Mouse (Mus musculus): Measurements from ENCODE around the gene Nthl1. TPM values are rescaled to one million over a fixed set of nuclear protein-coding genes. Genes with fewer than 3 reads are reported as not detected.

Nthl1 gene
- polyA plus RNA-seq, 1 experiment from 2014 or later, result 20.0 TPM

DNA sequence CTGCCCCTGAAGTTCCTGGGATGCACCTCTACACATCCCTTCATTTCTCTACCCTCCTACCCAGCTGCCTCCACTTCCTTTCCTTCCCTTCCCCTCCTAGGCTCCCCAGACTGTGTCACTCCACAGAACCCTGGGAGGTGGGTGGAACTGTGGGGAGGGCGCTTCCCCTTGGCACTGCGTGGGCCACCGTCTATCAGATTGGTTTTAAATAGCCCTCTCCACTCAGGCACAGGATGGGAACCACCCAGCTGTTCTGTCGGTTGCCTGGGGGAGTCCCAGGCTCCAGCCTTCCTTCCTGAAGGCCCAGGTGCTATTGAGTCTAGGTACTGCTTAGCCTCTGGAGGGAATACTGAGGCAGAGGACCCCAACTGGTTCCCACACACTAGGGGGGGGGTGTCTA, 2.5 kb downstream of the Nthl1 start:
- no peaks in the 10 kb centered on the region for H3K36me3 ChIP-seq (ENCODE audit: control insufficient read depth, insufficient read depth, low read length)
- H3K9ac ChIP-seq (ENCODE audit: low read length), result no peak overlapping the region
- no peak overlapping the region for H3K4me3 ChIP-seq (ENCODE audit: low read depth, low read length)
- no peak for DNase-seq (ENCODE audit: low spot score)
- no peak overlapping the region for H3K4me2 ChIP-seq (ENCODE audit: low read depth, low read length, severe bottlenecking)
- ATAC-seq (replicated peaks; ENCODE audit: low FRiP score), result no peak
- no peaks in the 10 kb centered on the region for H3K9me3 ChIP-seq (ENCODE audit: control insufficient read depth, low read length)
- WGBS, result 84% methylated on average over 4 of the region's 4 CpGs
- H3K4me1 ChIP-seq (replicated peaks; ENCODE audit: control insufficient read depth, insufficient read depth, low read length), result peaks cover 15% of the 10 kb centered on the region; the same call in 1 of the 2 replicates
- H3K27me3 ChIP-seq (ENCODE audit: control insufficient read depth, insufficient read depth, low read length), result no peaks in the 10 kb centered on the region
- H3K27ac ChIP-seq (ENCODE audit: low read depth, low read length), result no peak overlapping the region

DNA sequence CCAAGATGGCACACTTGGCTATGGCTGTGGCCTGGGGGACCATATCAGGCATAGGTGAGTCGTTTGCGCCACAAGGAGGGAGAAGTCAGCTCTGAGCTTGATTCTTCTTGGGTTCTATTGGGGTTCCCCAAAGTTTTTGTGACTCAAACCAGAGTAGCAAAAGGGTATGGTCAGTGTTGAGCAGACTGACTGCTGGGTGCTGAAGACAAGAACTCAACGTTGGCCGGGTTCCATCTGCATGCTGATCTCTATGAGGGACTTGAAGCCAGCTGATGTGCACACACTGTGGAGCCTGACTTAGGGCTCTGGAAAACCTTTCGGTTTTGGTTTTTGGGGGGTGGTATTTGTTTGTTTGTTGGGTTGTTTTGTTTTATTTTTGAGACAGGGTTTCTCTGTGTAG, 3.2 kb downstream of the Nthl1 start:
- H3K27ac ChIP-seq (ENCODE audit: low read depth, low read length), result no peak overlapping the region
- DNase-seq (ENCODE audit: low spot score), result no peak
- H3K9ac ChIP-seq (ENCODE audit: low read length), result no peak overlapping the region
- H3K9me3 ChIP-seq (ENCODE audit: control insufficient read depth, low read length), result no peaks in the 10 kb centered on the region
- no peak overlapping the region for H3K4me2 ChIP-seq (ENCODE audit: low read depth, low read length, severe bottlenecking)
- peaks cover 15% of the 10 kb centered on the region; the same call in 1 of the 2 replicates for H3K4me1 ChIP-seq (replicated peaks; ENCODE audit: control insufficient read depth, insufficient read depth, low read length)
- no peaks in the 10 kb centered on the region for H3K27me3 ChIP-seq (ENCODE audit: control insufficient read depth, insufficient read depth, low read length)
- ATAC-seq (replicated peaks; ENCODE audit: low FRiP score), result no peak
- WGBS, result 98% methylated on average over 5 of the region's 5 CpGs
- no peaks in the 10 kb centered on the region for H3K36me3 ChIP-seq (ENCODE audit: control insufficient read depth, insufficient read depth, low read length)
- H3K4me3 ChIP-seq (ENCODE audit: low read depth, low read length), result no peak overlapping the region

DNA sequence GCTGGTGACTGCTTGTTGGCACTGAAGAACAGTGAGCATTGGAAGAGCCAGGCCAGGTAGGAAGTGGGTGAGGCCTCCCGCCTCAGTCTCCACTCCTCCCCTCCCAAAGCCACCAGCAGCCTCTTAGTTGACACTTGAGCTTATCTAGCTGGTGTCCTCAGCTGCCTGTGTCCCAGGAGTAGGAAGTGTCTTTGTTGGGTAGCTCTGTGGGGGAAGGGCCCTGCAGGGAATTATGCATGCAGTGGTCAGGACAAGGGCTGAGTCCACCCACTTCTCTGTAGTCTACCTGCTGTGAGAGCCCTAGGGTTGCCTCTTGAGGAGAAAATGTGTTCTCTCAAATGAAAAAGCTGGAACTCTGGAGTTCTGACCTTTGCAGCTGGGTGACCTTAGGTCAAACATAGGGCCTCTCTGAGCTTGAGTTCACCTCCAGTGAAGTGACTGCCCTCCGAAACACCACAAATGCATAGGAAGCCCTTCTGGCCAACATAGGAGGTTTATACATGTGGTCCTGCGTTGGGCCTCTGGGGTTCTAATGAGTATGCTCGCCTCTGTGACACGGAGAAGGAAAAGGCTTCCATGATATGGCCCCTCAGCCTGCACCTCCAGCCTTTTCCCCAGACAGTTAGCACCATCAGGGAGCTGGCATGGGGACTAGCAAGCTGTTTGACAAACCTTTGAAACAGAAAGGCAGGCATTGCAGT, 4.5 kb downstream of the Nthl1 start:
- Histone ChIP-seq H3K4me1 (replicated peaks; ENCODE audit: control insufficient read depth, insufficient read depth, low read length) (peaks cover 10% of the 10 kb centered on the region; the same call in 1 of the 2 replicates), H3K36me3 (ENCODE audit: control insufficient read depth, insufficient read depth, low read length) (no peaks in the 10 kb centered on the region), H3K27me3 (ENCODE audit: control insufficient read depth, insufficient read depth, low read length) (no peaks in the 10 kb centered on the region), H3K4me2 (ENCODE audit: low read depth, low read length, severe bottlenecking) (no peak overlapping the region), H3K9me3 (ENCODE audit: control insufficient read depth, low read length) (no peaks in the 10 kb centered on the region), H3K4me3 (ENCODE audit: low read depth, low read length) (no peak overlapping the region), H3K27ac (ENCODE audit: low read depth, low read length) (no peak overlapping the region), H3K9ac (ENCODE audit: low read length) (no peak overlapping the region)
- ATAC-seq (replicated peaks; ENCODE audit: low FRiP score) (no peak), DNase-seq (ENCODE audit: low spot score) (no peak)
- 68% methylated on average over 5 of the region's 5 CpGs for WGBS

DNA sequence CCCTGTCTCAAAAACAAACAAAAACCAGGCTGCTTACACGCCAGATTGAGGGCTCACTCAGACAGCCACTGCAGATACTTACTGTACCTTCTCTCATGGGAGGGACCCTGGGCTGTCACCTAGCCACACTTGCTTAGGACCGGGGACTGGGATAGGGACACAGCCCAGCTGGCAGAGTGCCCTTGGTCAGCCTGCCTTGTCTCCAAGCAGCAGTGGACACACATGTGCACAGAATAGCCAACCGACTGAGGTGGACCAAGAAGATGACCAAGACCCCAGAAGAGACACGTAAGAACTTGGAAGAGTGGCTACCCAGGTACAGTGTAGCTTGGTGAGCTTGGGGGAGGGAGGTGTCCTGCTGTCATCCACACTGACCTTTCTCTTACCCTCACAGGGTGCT, 5.7 kb downstream of the Nthl1 start:
- Histone ChIP-seq H3K9ac (ENCODE audit: low read length) (no peak overlapping the region), H3K4me3 (ENCODE audit: low read depth, low read length) (no peak overlapping the region), H3K36me3 (ENCODE audit: control insufficient read depth, insufficient read depth, low read length) (no peaks in the 10 kb centered on the region), H3K4me1 (replicated peaks; ENCODE audit: control insufficient read depth, insufficient read depth, low read length) (peaks cover 5% of the 10 kb centered on the region; the same call in 1 of the 2 replicates), H3K4me2 (ENCODE audit: low read depth, low read length, severe bottlenecking) (no peak overlapping the region), H3K27me3 (ENCODE audit: control insufficient read depth, insufficient read depth, low read length) (no peaks in the 10 kb centered on the region), H3K27ac (ENCODE audit: low read depth, low read length) (no peak overlapping the region), H3K9me3 (ENCODE audit: control insufficient read depth, low read length) (no peaks in the 10 kb centered on the region)
- 91% methylated on average over 4 of the region's 4 CpGs for WGBS
- ATAC-seq (replicated peaks; ENCODE audit: low FRiP score) (no peak), DNase-seq (ENCODE audit: low spot score) (no peak)

DNA sequence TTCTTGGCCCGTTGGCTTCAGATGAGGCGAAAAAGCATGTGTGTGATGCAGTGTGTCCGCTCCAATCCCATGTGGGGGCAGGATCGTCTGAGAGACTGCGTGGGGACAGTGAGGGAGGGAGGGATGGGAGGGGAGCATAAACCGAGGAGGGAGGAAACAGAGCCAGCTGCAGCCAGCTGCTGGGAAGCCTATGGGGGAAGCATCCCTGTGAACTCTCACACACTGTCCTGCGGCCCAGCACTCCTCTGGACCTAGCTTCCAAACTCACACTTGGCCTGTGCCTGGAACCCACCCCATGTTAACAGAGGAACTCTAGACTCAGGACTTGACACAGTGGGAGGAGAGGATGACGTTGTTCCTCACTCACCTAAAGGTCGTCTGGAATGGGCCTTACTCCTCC, 6.4 kb downstream of the Nthl1 start:
- ATAC-seq (replicated peaks; ENCODE audit: low FRiP score) (no peak), DNase-seq (ENCODE audit: low spot score) (no peak)
- Histone ChIP-seq H3K9me3 (ENCODE audit: control insufficient read depth, low read length) (no peaks in the 10 kb centered on the region), H3K9ac (ENCODE audit: low read length) (no peak overlapping the region), H3K36me3 (ENCODE audit: control insufficient read depth, insufficient read depth, low read length) (no peaks in the 10 kb centered on the region), H3K27me3 (ENCODE audit: control insufficient read depth, insufficient read depth, low read length) (no peaks in the 10 kb centered on the region), H3K27ac (ENCODE audit: low read depth, low read length) (no peak overlapping the region), H3K4me3 (ENCODE audit: low read depth, low read length) (no peak overlapping the region), H3K4me2 (ENCODE audit: low read depth, low read length, severe bottlenecking) (no peak overlapping the region), H3K4me1 (replicated peaks; ENCODE audit: control insufficient read depth, insufficient read depth, low read length) (peaks cover under 1% of the 10 kb centered on the region; the same call in 1 of the 2 replicates)
- 68% methylated on average over 9 of the region's 9 CpGs for WGBS

DNA sequence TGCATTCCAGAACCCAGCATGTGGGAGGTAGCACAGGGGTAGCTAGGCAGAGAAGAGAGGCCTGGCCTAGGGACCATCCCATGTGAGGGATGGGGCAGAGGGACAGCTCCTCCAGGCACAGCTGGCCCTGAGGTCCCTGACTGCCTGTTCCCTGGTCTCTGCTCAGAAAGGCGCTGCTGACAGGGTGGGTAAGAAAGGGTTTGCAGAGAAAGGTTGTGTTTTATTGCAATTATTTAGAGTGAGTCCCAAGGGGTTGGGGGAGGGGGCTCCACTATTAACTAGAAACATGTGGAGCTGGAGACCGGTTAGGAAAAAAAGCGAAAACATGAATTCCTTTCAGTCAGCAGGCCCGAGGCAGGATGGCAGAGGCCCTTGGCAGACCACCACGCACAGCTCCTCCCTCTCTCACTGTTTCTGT, 7.1 kb downstream of the Nthl1 start:
- Histone ChIP-seq H3K4me3 (ENCODE audit: low read depth, low read length) (no peak overlapping the region), H3K4me2 (ENCODE audit: low read depth, low read length, severe bottlenecking) (no peak overlapping the region), H3K27ac (ENCODE audit: low read depth, low read length) (no peak overlapping the region), H3K9me3 (ENCODE audit: control insufficient read depth, low read length) (no peaks in the 10 kb centered on the region), H3K36me3 (ENCODE audit: control insufficient read depth, insufficient read depth, low read length) (no peaks in the 10 kb centered on the region), H3K27me3 (ENCODE audit: control insufficient read depth, insufficient read depth, low read length) (no peaks in the 10 kb centered on the region), H3K9ac (ENCODE audit: low read length) (no peak overlapping the region), H3K4me1 (replicated peaks; ENCODE audit: control insufficient read depth, insufficient read depth, low read length) (no peaks in the 10 kb centered on the region)
- no peak for ATAC-seq (replicated peaks; ENCODE audit: low FRiP score)
- WGBS, result 83% methylated on average over 5 of the region's 5 CpGs
- DNase-seq (ENCODE audit: low spot score), result no peak

DNA sequence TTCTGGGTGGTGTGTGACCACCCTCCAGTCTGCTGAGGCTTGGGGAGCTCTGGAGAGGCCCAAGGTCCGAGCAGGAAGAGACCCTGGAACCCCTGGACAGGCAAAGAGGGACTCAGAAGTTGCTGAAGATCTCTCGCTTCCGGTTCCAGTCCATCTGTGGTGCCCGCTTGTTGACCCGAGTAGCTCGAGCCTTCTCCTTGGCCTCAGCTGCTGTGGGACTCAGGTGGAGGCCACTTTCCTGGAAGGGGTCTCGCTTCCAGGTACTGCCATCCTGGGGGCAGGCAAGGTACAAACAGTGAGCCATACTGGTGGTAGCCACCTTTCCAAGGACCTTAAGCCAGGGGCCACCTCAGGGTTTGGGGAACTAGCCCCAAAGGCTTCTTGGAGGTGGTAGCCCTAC, 7.6 kb downstream of the Nthl1 start:
- Histone ChIP-seq H3K4me2 (ENCODE audit: low read depth, low read length, severe bottlenecking) (no peak overlapping the region), H3K9ac (ENCODE audit: low read length) (no peak overlapping the region), H3K36me3 (ENCODE audit: control insufficient read depth, insufficient read depth, low read length) (no peaks in the 10 kb centered on the region), H3K9me3 (ENCODE audit: control insufficient read depth, low read length) (no peaks in the 10 kb centered on the region), H3K27ac (ENCODE audit: low read depth, low read length) (no peak overlapping the region), H3K4me3 (ENCODE audit: low read depth, low read length) (no peak overlapping the region), H3K4me1 (replicated peaks; ENCODE audit: control insufficient read depth, insufficient read depth, low read length) (no peaks in the 10 kb centered on the region), H3K27me3 (ENCODE audit: control insufficient read depth, insufficient read depth, low read length) (no peaks in the 10 kb centered on the region)
- no peak for ATAC-seq (replicated peaks; ENCODE audit: low FRiP score)
- WGBS, result 86% methylated on average over 7 of the region's 7 CpGs
- DNase-seq (ENCODE audit: low spot score), result no peak

DNA sequence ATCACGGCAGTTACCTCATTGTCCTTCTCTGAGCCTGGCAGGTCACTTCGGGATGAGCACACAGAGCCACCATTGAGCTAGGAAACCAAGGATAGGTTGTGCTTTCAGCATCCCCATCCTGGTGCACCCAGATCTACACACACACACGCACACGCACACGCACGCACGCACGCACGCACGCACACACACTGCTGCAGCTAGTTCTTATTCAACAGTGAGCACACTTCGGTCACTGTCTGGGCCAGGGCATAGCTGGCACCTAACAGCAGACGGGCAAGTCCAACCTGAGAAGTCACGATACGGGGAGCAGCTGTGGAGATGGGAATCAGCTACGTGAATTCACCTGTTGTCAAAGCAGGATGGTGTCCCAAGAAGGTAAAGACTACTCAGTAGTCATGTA, 8.1 kb downstream of the Nthl1 start:
- no peak for ATAC-seq (replicated peaks; ENCODE audit: low FRiP score)
- no peak overlapping the region for H3K4me2 ChIP-seq (ENCODE audit: low read depth, low read length, severe bottlenecking)
- no peak for DNase-seq (ENCODE audit: low spot score)
- WGBS, result 96% methylated on average over 15 of the region's 15 CpGs
- no peaks in the 10 kb centered on the region for H3K27me3 ChIP-seq (ENCODE audit: control insufficient read depth, insufficient read depth, low read length)
- no peaks in the 10 kb centered on the region for H3K9me3 ChIP-seq (ENCODE audit: control insufficient read depth, low read length)
- H3K4me1 ChIP-seq (replicated peaks; ENCODE audit: control insufficient read depth, insufficient read depth, low read length), result no peaks in the 10 kb centered on the region
- no peak overlapping the region for H3K9ac ChIP-seq (ENCODE audit: low read length)
- no peak overlapping the region for H3K27ac ChIP-seq (ENCODE audit: low read depth, low read length)
- no peaks in the 10 kb centered on the region for H3K36me3 ChIP-seq (ENCODE audit: control insufficient read depth, insufficient read depth, low read length)
- no peak overlapping the region for H3K4me3 ChIP-seq (ENCODE audit: low read depth, low read length)

DNA sequence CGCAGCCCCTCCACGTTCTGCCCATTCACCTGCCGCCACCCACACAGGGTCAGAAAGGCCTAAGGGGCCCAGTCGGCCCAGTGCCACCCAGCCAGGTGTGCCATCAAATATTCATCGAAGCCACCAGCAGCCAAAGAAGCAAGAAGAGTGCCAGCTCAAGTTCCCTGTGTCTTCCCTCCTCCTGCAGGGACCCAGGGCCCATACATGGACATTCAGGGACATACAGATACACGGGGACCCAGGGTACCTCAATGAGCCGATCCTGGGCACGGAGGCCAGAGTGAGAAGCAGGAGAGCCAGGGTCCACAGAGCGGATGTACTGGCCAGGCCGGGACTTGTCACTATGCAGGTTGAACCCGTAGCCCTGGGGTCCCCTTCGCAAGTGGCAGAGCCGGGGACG, 9.5 kb downstream of the Nthl1 start:
- H3K4me1 ChIP-seq (replicated peaks; ENCODE audit: control insufficient read depth, insufficient read depth, low read length), result no peaks in the 10 kb centered on the region
- no peak overlapping the region for H3K9ac ChIP-seq (ENCODE audit: low read length)
- no peak overlapping the region for H3K27ac ChIP-seq (ENCODE audit: low read depth, low read length)
- 94% methylated on average over 14 of the region's 14 CpGs for WGBS
- H3K4me2 ChIP-seq (ENCODE audit: low read depth, low read length, severe bottlenecking), result no peak overlapping the region
- H3K36me3 ChIP-seq (ENCODE audit: control insufficient read depth, insufficient read depth, low read length), result no peaks in the 10 kb centered on the region
- no peak for ATAC-seq (replicated peaks; ENCODE audit: low FRiP score)
- H3K4me3 ChIP-seq (ENCODE audit: low read depth, low read length), result no peak overlapping the region
- DNase-seq (ENCODE audit: low spot score), result no peak
- no peaks in the 10 kb centered on the region for H3K27me3 ChIP-seq (ENCODE audit: control insufficient read depth, insufficient read depth, low read length)
- no peaks in the 10 kb centered on the region for H3K9me3 ChIP-seq (ENCODE audit: control insufficient read depth, low read length)

All from forebrain, embryonic 11.5 days (tissue).